Mouse (Mus musculus): ENCODE results near the gene Ets2.
"Not testable (repeated sequence)": the region's sequence is repeated elsewhere in the genome, so short reads cannot be mapped to it uniquely, and the experiment has no call there.

- TF ChIP-seq CTCF (IDR thresholded peaks at IDR 0.05; ENCODE audit: low read depth, low read length); POLR2A (IDR thresholded peaks at IDR 0.05; ENCODE audit: borderline replicate concordance, low read depth, low read length): not testable (repeated sequence)
These were observed 62.2 kb downstream of the Ets2 start for GRCm38 (mm10) chr16:95764041-95764440.

Data from bone marrow macrophage, adult 2 months (primary cell).